Mouse (Mus musculus) embryo, embryonic 10 days (tissue): Measurements from ENCODE around the gene Med12l.

Experiments
- DNase-seq: peaks from one replicate; pipeline ENCODE4 v3.0.0-alpha.2; 2015; ENCODE audit warnings: low spot score

Med12l gene

DNA sequence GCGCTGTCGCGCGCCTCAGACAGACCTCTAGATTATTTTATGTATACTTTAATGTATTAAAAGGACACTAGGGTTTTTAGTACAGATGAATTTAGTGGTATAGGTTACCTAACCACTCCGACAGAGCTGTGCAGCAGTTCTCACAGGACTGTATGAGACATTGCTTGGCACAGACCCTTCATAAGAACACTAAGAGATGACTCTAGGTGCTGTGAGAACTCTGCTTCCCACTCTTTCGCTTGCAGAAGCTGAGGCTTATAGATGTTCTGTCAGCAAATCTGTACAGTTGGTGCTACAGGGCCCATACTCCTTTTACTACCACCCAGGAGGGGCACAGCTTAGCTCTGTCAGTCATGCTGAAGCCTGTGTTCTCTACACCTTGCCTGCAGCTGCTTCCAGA, 186.0 kb downstream of the Med12l start:
- DNase-seq: no peak

DNA sequence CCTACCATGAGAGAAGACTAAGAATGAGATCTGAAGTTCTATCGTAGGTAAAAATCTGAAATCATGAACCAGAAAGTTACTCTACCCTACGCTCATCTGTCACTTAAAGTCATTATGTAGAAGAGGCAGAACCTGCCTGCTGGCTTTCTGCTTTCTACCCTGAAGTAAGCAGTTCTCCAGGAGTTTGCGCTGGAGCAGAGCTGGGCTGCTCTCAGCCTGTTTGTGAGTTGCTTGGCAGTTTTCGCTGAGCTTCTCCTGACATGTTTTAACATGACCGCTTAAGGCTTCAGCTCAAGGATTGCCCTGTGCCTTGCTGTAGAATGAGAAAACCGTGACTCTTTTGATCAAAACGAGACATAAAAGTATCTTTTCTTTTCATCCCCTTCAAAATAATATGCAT, 188.5 kb downstream of the Med12l start:
- no peak for DNase-seq

DNA sequence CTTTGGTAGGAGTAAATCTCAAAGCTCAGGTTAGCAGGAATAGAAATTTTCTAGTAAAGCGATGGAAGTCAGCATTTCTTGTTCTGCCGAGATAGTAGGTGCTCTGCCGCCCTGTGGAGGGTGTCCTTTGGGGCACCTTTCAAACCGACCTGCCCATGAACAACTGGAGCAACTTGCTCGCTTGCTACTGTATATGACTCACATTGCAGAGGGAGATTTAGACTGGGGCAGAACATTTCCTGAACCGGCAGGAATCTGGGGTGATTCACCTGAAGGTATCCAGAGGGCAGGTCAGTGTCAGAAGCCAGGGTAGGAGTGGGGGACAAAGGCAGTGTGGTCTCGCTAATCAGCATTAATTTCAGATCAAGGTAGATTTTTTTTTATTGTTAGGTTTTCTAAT, 189.3 kb downstream of the Med12l start, which contains the start of gene Gpr87:
Gene Gpr87, minus strand, starts transcription at position 167 of the 400 bp plus-strand sequence.
- no peak for DNase-seq

DNA sequence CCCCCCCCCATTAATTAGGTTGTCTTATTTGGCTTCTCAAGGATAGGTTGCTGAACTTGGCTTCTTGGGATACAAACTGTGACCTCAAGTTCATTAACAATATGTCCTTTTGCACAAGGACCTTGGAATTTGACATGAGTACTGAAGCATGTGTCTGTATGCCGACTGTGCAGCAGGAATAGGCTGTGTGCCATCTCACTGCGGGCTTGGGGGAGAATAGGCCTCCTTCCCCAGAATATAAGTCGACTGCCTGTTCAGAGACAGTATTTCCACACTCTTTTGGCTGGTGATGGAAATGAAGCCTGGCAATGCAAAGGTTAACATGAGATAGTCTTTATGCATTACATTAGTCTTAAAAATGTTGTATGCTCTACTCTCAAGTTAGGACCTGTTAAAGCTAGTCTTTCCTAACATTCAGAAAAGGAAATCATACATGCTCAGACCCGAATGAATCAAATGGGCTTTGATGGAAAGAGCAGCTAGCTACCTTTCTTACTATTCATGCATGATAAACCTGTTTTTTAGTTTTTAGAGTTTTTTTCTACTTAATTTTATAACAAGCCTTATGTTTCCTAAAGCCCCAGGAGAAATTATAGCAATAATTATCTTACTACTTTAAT, 191.8 kb downstream of the Med12l start:
- DNase-seq: no peak

DNA sequence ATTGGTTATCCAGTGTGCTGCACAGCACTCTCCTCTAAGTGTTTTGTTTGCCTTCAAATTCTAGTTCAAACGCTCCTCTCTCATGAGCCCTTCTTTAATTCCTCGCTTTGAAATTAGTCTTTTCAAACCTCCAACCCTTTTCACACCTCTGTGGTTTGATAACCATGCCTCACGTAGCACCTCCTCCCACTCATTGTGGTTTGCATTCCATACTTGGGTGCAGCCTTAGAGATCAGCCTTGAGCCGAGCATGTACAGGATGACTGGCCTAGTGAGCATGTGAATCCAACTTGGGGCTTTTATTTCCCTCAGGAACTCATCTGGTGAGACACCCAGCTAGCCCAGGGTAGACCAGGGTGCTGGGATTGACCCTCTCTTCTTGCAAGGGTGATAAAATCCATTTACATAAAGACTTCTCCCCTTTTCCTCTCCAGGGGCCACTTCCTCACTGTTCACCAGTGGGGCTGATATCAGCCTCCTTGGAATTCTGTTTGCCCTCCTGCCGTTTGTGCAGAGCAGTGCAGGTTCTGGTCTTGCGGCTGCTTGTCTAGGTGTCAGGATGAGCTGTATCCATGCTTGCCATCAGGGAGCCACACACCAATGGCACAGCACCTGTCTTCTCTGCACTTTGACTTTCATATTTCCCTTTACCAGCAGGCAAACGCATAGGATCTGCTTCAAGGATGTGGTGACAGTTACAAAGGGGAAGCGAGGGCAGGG, 198.3 kb downstream of the Med12l start:
- no peak for DNase-seq

DNA sequence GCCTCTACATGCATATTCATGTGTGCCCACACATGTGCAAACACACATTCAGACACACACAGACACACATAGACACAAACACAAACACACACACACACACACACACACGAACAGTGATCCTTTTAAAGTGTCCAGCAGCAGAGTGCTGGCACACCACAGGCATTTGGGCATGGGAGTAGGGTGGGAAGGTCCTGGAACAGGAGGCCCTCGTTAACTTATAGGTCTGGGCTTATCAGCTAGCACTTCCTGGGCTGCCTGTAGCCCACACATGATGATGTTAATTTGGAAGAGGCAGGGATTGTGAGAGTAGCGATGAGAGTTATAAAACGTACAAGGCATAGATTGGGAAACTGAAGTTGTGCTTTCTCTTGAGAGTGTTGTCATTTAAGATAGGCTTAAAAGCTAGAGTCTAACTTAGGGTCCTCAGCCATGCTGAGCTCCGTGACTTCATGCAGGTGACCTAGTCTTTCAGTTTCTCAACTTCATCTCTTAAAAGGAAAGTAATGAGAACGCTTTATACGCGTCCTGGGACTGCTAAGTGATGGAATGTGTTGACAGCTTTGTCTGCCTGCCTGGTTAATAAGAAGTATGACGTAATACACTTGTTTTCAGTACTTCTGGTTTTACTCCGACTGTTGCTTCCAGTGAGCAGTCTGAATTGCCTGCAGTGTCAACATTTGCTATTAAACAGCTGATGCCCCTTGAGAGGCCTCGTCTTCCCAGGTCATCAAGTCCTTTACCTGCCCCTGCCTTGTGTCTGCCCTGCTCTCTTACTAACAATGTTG, 199.3 kb downstream of the Med12l start:
- no peak for DNase-seq

DNA sequence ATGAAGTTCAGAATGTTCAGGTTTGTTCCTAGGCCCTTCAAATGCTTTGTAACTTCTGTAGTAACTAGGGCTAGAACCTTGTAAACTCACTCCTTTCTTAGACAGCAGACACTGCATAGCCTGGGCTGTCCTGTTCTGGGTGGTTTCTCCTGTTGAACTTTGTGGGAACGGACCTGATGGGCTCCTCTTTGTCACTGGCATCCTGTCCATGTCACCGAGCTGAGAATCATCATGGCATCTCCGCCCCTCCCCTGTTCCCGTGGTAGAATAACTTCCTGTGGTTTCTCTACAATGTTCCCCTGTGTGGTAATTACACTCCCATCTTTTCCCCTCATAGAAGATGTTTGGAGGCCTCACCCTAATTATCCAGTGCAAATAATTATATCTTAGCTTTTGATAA, 200.3 kb downstream of the Med12l start:
- DNase-seq: no peak

DNA sequence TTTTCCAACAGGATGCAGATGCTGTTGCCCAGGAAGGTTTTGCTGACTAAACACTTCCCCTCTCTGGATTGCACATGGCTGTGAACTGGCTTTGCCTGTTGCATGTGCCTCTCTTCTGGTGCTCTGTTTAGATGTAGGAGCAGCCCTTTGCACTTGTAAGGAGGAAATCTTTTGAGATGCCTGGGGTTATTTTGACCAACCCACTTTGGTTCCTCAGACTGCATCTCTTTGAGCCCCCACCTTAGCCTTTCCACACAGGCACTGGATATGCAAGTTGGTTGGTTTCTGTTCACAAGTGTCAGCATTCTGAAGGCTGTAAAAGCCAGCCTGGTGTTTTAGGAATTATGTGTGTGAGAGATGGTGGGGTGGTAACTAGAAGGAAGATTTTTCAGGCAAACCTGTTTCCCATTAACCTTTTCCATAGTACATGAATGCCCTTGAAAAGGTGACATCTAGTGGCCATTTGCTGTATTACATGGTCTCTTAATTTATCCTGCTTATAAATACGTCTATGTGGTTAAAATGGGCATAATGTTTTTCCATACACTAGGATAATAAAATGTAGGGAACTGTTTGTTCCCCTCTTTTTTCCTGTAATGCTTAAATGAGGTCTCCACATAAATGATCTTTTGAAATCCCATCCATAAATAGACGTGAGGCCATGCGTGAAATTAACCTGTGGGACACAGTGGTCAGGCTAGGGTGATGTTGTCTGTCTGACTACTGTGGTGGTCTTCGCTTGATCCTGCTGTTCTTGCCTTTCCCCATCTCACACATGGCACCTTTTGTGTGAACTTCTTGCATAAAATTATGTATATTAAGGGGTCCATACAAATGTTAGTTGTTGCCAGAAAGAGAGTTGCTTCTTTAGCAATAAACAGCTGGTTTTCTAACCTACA, 203.3 kb downstream of the Med12l start:
- DNase-seq: peak; percentile 85

DNA sequence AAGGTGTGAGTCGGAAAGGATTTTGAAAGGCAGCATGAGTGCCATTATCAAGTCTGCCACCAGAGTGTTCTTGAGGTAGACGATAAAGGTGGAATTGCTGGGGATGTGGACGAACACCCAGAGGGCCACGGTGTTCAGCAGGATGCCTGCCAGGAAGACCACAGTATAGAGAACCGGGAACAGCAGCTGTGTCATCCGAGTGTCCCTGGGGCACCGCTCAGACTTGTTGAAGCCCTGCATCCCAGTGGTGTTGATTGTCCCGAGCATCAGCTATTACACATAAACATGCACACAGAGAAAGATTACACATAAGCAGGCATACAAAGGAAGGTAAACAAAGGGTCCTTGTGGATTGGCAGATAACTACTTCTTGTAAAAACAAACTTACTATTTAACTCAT, 204.5 kb downstream of the Med12l start:
- no peak for DNase-seq

DNA sequence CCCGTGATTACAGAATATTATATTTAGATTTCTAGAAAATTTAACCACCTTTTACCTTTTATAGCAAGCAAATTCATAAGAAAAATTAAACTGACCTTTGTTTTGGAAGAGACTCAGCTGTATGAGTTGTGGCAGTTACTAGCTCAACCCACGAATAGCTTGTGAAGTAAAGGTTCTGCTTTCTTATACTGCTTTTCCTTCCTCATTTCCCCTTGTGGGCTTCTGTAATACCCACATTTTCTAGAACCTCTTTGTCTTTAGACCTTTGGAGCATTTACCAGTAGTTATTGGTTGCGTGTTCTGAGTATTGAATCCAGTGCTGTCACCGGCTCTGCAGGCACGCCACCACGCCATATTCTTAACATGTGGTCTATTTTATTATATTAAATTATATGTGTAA, 205.1 kb downstream of the Med12l start, which contains the start of gene P2ry13:
Gene P2ry13, minus strand, starts transcription at position 156 of the 400 bp plus-strand sequence.
- DNase-seq: no peak

DNA sequence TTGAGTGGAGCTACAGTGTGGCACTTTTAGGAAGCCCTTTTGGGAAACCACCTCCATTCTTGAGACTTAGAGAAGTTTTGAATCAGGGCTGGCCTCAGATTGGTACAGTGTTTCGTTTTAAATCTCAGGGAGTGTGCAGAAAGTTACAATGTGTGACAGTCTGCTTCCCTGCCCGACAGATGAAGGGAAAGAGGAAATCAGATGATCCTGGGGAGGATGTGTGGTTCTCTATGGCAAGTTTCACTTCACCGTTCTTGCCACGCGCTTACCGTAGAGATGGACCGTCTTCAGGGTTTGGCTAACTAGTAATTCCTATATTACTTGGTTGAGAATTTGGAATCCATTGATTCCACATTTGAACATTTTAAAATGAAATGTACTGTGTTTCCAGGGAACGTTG, 206.2 kb downstream of the Med12l start:
- DNase-seq: no peak

DNA sequence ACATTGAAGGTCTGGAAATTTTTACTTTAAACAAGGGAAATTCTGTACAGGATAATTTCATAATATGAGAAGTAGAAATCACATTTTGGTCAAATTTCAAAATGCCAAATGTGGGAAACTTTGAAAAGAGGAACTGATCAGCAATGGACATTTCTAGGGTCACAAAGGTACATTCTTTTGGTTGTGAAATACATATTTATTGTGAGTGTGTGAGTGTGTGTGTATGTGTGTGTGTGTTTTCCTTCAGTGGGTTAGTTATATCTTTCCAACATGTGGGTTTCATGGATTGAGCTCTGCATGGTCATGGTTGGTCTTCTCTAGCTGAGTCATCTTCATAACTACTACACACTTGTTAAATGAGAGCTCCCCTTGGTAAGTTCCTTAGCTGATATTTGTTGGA, 206.8 kb downstream of the Med12l start:
- no peak for DNase-seq

DNA sequence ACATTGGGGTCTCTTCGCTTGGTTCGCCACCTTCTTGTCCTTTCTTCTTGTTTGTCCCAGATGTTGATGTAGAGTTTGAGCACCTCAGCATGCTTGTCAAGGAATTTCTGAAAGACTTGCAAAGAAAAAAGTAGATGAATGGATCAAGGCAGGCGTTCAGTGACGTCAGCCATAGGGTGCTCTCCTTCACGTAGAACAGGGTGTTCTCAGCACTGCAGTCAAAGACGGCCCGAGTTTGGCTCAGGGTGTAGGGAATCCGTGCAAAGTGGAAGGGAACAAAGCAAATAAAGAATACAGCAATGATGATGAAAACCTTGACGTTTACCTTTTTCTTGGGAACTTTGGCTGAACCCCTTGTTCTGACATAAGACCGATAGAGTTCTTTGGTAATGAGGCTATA, 211.6 kb downstream of the Med12l start:
- DNase-seq: no peak

DNA sequence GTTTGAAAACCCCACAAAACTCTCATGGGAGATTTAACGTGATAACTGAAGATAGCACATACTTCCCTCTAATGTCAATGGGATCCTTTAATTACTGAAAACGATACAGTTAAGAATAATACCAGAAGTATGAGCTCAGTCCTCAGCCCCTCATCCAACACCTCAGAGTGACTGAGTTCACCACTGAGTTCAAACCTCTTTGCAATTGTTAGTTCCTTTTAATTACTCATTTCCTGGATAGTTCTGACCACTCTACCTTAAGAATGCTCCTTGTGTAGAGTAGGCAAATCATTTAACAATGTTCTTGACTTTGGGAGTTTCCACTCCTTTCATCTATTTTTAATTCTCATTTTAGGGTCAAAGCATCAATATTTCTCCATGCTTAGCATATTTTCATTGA, 213.7 kb downstream of the Med12l start:
- no peak for DNase-seq

DNA sequence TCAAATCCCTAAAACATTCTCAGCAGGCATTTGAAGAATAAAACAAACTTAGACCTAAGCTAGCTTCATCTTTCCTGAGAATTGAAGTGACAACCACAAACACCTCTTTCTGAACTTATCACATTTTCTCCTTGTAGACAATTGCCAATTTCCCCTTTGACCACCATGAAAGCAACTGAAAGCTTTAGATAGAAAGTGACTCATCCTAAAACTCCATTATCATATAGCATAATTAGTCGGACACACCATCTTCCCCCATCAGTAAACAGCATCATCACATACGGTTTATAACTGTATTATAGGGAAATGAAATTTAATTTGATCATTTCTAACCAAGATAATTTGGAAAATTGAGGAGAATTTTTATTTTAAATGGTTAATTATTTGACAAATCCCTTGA, 216.7 kb downstream of the Med12l start:
- DNase-seq: no peak

DNA sequence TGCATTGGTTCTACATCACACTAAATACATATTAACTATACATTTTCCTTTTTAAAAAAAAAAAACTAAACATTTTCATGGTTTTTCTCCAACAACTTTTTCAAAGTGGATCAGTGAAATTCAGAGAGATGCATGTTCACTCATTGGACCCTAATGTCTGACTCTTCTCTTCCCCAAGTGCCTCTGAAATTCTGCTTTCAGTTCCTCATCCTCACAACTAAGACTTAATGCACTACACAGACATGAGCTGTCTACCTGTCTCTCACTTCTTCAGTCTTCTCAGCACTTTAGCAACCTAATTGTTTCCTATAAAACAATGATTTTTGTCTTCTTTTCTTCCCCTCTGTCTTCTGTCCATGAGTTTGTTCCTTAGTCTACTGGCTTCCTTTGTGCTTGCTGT, 219.8 kb downstream of the Med12l start:
- no peak for DNase-seq

DNA sequence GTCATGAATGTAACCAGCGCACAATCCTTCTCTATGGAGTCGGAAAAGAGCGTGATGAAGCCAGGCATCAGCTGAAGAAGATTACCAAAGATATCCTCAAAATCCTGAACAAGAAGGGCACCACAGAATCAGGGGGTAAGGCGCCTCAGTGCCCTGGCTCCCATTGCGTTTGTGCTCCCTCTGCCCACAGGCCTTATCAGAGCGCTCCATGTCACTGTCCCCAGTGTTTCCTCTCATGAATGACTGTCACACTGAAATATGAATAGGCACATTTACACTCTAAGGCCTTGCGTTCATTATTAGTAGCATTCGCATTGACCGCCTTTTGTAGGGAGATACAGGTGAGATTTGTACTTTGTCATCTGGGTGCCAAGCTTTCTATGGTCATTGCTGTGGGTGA, 222.1 kb downstream of the Med12l start:
- DNase-seq: no peak

DNA sequence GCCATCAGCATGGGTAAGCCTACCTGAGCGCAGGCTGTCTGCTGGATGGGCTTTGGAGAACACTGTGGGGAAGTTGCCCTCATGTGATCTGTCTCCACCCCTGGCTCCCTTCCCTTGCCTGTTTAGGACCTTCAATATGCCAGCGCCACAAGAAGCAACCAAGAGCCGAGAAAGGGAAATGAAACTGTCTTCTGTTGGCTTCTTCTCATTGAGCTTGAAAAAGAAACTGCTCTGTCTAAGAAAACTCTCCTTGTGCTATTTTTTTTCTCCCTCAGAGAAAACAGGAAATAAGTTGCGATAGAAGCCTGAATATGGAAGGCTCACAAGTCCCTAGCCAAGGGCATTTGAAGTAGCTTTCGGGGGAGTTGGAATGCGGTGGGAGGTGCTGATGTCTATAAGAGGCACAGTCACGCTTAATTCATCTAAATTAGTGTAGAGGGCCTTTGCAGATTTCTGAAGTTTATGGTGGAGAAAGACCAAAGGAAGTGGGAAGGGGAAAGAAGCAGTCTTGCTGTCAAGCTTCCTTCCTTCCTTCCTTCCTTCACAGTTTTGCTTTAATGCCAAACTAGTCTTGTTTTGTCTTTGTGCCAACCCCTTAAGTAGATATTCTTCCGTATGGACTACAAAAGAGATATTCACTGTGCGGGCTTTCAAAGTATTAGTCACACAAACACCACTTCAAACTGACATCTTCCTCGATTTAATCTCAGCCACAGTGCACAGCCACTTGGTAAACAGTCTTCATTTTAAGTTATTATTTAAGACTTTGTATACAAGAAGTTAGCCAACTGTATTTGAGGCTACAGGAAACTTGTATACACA, 223.3 kb downstream of the Med12l start:
- peak; percentile 40 for DNase-seq

DNA sequence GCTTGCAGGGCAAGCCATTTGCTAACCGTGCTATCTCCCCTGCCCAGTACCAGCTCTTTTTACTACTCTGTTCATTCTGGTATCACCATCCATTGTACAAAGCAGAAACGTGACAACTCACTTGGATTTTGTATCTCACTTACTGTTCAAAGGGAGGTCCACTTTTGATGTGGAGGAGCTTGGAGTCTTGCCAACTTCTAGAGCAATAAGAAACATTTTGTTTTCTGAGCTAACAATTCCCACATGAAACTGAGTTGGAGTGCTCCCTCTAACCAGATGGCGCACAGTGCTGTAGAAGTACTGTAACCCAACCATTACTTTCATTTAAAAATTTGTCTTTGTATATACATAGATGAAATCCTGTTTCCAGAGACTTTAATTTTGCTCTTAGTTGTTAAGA, 225.3 kb downstream of the Med12l start:
- DNase-seq: no peak

DNA sequence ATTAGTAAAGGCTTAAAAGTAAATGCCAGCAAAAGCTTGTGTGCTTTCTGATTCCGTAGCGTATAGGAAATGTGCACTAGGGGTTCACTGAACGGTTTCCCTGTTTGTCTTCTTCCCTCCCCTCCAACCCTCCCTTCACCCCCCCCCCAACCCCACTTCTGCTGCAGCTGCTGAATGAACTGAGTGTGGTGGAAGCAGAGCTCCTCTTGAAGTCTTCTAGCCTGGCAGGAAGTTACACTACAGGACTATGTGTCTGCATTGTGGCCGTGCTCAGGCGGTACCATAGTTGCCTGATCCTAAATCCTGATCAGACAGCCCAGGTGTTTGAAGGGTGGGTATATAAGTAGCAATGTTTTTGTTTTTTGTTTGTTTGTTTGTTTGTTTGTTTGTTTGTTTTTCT, 229.3 kb downstream of the Med12l start:
- no peak for DNase-seq

DNA sequence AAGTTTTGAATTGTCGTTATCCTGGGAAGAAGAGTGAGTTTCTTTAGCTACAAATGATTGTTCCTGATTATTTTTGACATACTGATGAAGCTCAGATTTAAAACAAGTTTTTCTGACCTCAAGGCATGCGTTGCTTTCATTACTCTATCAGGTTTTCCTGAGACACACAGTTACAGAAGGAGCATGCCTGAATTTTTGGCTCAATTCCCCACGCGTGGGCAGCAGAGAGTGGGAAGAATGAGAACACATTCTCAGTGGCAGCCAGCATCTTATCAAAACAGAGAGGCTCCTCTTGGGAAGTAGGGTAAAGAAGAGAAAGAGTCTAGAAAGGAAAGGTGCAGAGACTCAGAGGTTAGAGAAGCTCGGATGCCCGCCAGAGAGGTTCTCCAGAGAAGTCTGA, 237.8 kb downstream of the Med12l start:
- DNase-seq: no peak
